Mouse (Mus musculus): ENCODE measurements at regions not wholly inside any gene's neighbourhood (a gene's known extent, or its start where the extent isn't known, plus 50 kb on each side); places are given as distances from the start of the nearest gene placed in this dataset.

- no peak for TF ChIP-seq GATA1 (IDR thresholded peaks at IDR 0.05; ENCODE audit: borderline replicate concordance, low read length)
- TF ChIP-seq FLI1 (IDR thresholded peaks at IDR 0.05; ENCODE audit: low read length) = no peak
Observed at GRCm38 (mm10) chr13:103558915-103559314, 215.5 kb downstream of the Srek1 start.

All from megakaryocyte, embryonic 14.5 days (primary cell).